Mouse (Mus musculus): ENCODE measurements around the gene Socs3. TPM values are rescaled to one million over a fixed set of nuclear protein-coding genes. Genes with fewer than 3 reads are reported as not detected.

Gene Socs3
- polyA plus RNA-seq, 1 experiment from 2014 or later: 6.7 TPM

DNA sequence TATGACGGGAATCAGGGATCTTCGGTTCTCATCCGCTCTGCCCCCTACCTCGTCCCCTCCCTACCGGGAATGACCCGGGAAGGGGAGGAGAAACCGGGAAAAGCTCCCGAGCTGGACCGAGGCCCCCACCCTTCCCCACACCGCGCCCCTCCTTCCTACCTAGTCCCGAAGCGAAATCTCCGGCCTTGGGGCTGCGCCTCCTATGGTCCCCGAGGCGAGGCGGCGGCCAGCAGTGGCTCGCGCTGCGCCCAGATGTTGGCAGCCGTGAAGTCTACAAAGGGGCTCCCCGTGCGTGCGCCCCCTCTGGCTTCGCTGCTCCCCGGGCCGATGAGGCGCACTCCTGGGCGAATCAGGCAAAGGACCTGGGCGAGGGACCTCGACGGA is 1.1 kb downstream of the Socs3 start:
- H3K36me3 ChIP-seq: no peaks in the 10 kb centered on the region
- peak overlapping the region; percentile 80 for H3K4me2 ChIP-seq
- H3K27me3 ChIP-seq (replicated peaks): peaks cover 13% of the 10 kb centered on the region
- peak overlapping the region; percentile 64 for H3K4me3 ChIP-seq (replicated peaks)
- H3K27ac ChIP-seq (replicated peaks): peak overlapping the region; percentile 89
- 0% methylated on average over 32 of the region's 34 CpGs for WGBS
- H3K9ac ChIP-seq (replicated peaks): peak overlapping the region; percentile 74
- H3K4me1 ChIP-seq: peaks cover 61% of the 10 kb centered on the region
- peak; percentile 37 for ATAC-seq (ENCODE audit: low FRiP score)
- no peaks in the 10 kb centered on the region for H3K9me3 ChIP-seq (replicated peaks)

- Histone ChIP-seq H3K4me1 (peaks cover 67% of the 10 kb centered on the region), H3K4me2 (peak overlapping the region; percentile 80), H3K4me3 (replicated peaks) (peak overlapping the region; percentile 64), H3K27ac (replicated peaks) (peak overlapping the region; percentile 89), H3K9me3 (replicated peaks) (no peaks in the 10 kb centered on the region), H3K36me3 (no peaks in the 10 kb centered on the region), H3K9ac (replicated peaks) (peak overlapping the region; percentile 74), H3K27me3 (replicated peaks) (peaks cover 13% of the 10 kb centered on the region)
- 0 out of 2 replicates have a peak, but pooled peaks have one; percentile 4 for ATAC-seq (ENCODE audit: low FRiP score)
- under 1% methylated on average over 59 of the region's 64 CpGs for WGBS
These were observed 1.7 kb downstream of the Socs3 start for GRCm38 (mm10) chr11:117968016-117968671.

DNA sequence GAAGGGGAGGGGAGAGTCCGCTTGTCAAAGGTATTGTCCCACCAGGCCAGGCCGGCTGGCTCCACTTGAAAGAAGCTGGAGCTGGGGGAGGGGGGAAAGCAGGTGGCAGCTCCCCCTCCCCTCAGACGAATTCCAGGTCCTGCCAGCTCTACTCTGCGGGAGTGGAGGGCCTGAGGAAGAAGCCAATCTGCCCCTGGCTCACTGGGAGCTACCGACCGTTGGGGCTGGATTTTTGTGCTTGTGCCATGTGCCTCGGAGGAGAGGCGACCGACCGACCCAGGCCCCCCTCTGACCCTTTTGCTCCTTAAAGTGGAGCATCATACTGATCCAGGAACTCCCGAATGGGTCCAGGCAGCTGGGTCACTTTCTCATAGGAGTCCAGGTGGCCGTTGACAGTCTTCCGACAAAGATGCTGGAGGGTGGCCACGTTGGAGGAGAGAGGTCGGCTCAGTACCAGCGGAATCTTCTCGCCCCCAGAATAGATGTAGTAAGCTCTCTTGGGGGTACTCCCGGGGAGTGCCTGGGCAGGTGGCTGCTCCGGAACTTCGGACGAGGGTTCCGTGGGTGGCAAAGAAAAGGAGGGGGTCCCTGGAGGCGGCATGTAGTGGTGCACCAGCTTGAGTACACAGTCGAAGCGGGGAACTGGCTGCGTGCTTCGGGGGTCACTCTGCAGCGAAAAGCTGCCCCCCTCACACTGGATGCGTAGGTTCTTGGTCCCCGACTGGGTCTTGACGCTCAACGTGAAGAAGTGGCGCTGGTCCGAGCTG is 2.4 kb downstream of the Socs3 start:
- H3K4me2 ChIP-seq: peak overlapping the region; percentile 80
- H3K36me3 ChIP-seq: no peaks in the 10 kb centered on the region
- peak overlapping the region; percentile 74 for H3K9ac ChIP-seq (replicated peaks)
- ATAC-seq (ENCODE audit: low FRiP score): no peak
- H3K4me1 ChIP-seq: peaks cover 74% of the 10 kb centered on the region
- no peaks in the 10 kb centered on the region for H3K9me3 ChIP-seq (replicated peaks)
- H3K27me3 ChIP-seq (replicated peaks): peaks cover 13% of the 10 kb centered on the region
- peak overlapping the region; percentile 64 for H3K4me3 ChIP-seq (replicated peaks)
- H3K27ac ChIP-seq (replicated peaks): no peak overlapping the region
- 6% methylated on average over 34 of the region's 34 CpGs for WGBS

DNA sequence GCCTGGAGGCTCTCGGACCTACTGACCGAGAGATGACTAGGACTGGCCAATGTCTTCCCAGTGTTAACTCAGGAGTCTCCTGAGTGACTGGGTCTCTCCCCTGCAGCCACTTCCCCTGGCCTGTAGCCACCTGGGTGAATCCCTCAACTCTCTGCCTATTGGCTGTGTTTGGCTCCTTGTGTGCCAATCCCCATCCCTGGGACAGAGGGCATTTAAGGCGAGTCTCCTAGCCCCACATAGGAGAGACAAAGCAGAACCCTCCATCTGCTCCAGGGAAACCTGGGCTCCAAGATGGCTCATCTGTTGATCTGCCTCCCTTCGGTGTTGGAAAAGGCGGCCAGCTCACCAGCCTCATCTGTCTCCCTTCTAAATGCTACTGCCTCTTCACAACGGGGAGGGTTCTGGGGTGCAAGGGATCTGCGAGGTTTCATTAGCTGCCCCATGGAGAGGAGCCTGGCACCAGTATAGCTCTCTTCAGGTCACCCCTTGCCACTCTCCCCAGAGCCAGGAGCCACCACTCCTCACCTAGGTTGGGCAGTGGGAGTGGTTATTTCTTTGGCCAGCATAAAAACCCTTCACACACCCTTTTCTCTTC is 3.2 kb downstream of the Socs3 start:
- Histone ChIP-seq H3K4me3 (replicated peaks) (peak overlapping the region; percentile 64), H3K9me3 (replicated peaks) (no peaks in the 10 kb centered on the region), H3K4me2 (peak overlapping the region; percentile 80), H3K4me1 (peaks cover 81% of the 10 kb centered on the region), H3K27me3 (replicated peaks) (peaks cover 13% of the 10 kb centered on the region), H3K9ac (replicated peaks) (no peak overlapping the region), H3K27ac (replicated peaks) (no peak overlapping the region), H3K36me3 (no peaks in the 10 kb centered on the region)
- no peak for ATAC-seq (ENCODE audit: low FRiP score)
- WGBS: 48% methylated on average over 7 of the region's 7 CpGs

DNA sequence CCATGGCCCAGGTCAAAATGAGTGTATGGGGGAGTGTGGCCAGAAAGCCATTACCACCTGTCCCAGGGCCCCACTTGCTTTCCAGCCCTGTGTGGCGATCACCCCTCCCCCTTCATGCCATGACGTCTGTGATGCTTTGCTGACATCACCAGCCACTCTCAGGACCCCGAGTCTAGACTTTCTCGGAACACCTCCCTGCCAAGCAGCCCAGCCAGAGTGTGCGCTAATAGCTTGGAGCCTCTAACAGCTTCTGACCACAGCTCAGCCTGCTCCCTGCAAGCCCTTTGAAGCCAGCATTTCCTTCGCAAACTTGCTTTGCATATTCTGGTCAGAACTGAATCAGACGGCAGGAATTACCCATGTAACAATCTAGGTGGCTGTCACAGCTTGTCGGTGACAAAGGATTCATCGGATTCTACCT is 4.3 kb downstream of the Socs3 start:
- Histone ChIP-seq H3K36me3 (no peaks in the 10 kb centered on the region), H3K4me1 (peaks cover 81% of the 10 kb centered on the region), H3K27me3 (replicated peaks) (peaks cover 13% of the 10 kb centered on the region), H3K4me2 (peak overlapping the region; percentile 0; the same call in 1 of the 2 replicates), H3K27ac (replicated peaks) (no peak overlapping the region), H3K4me3 (replicated peaks) (no peak overlapping the region), H3K9me3 (replicated peaks) (no peaks in the 10 kb centered on the region), H3K9ac (replicated peaks) (no peak overlapping the region)
- 23% methylated on average over 9 of the region's 9 CpGs for WGBS
- ATAC-seq (ENCODE audit: low FRiP score): no peak

DNA sequence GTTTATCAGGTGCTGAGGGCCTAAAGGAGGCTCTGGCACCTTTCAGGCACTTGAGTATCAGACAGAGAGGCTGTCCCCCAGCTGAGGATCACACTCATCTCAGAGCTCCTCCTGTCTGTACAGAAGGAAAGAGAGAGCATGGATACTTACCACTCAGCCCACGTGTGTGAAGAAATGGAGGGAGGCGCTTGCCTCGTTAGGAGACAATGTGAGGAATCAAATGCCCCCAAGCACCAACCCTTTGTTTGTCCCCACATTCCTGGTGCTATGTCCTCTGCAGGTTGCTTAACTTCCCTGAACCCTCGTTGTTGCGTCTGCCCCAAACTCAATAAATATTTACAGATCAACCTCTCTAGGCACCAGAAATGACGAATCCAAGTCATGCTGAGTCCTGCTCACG is 4.8 kb downstream of the Socs3 start:
- Histone ChIP-seq H3K9me3 (replicated peaks) (no peaks in the 10 kb centered on the region), H3K4me1 (peaks cover 77% of the 10 kb centered on the region), H3K36me3 (no peaks in the 10 kb centered on the region), H3K27ac (replicated peaks) (no peak overlapping the region), H3K4me2 (0 out of 2 replicates have a peak overlapping the region, but pooled peaks have one; percentile 0), H3K9ac (replicated peaks) (no peak overlapping the region), H3K4me3 (replicated peaks) (no peak overlapping the region), H3K27me3 (replicated peaks) (peaks cover 13% of the 10 kb centered on the region)
- WGBS: 28% methylated on average over 7 of the region's 7 CpGs
- no peak for ATAC-seq (ENCODE audit: low FRiP score)

GRCm38 (mm10) chr11:117964294-117964693 is 5.6 kb downstream of the Socs3 start:
- no peak for ATAC-seq (ENCODE audit: low FRiP score)
- Histone ChIP-seq H3K4me2 (peak overlapping the region; percentile 89), H3K4me3 (replicated peaks) (no peak overlapping the region), H3K36me3 (no peaks in the 10 kb centered on the region), H3K27ac (replicated peaks) (peak overlapping the region; percentile 70; the same call in 1 of the 2 replicates), H3K9me3 (replicated peaks) (no peaks in the 10 kb centered on the region), H3K27me3 (replicated peaks) (peaks cover 13% of the 10 kb centered on the region), H3K9ac (replicated peaks) (no peak overlapping the region), H3K4me1 (peaks cover 69% of the 10 kb centered on the region)
- 38% methylated on average over 1 of the region's 1 CpGs for WGBS

DNA sequence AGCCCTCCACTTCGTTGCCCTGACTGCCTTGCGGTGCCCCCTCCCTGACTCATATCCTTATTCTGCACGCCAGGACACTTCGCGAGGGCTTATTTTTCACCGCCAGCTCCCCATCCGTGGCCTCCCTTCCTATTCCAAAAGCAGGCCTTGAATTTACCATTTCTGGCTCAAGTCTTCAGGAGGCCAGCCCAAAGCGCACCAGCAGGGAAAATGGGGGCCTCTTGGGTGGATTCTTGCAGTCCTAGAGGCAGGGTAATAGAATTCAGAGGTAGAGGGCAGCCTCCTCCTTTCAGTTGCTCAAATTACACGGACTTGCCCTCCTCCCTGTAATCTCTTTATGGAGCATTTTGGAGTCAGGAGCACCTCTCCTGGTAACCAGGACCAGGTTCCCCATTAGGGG is 6.0 kb downstream of the Socs3 start:
- WGBS: 3% methylated on average over 9 of the region's 9 CpGs
- H3K9me3 ChIP-seq (replicated peaks): no peaks in the 10 kb centered on the region
- H3K9ac ChIP-seq (replicated peaks): peak overlapping the region; percentile 45
- peak overlapping the region; percentile 89 for H3K4me2 ChIP-seq
- peaks cover 13% of the 10 kb centered on the region for H3K27me3 ChIP-seq (replicated peaks)
- H3K4me3 ChIP-seq (replicated peaks): peak overlapping the region; percentile 42
- H3K4me1 ChIP-seq: peaks cover 68% of the 10 kb centered on the region
- H3K27ac ChIP-seq (replicated peaks): peak overlapping the region; percentile 70
- no peaks in the 10 kb centered on the region for H3K36me3 ChIP-seq
- ATAC-seq (ENCODE audit: low FRiP score): no peak; the same call in 1 of the 2 replicates

DNA sequence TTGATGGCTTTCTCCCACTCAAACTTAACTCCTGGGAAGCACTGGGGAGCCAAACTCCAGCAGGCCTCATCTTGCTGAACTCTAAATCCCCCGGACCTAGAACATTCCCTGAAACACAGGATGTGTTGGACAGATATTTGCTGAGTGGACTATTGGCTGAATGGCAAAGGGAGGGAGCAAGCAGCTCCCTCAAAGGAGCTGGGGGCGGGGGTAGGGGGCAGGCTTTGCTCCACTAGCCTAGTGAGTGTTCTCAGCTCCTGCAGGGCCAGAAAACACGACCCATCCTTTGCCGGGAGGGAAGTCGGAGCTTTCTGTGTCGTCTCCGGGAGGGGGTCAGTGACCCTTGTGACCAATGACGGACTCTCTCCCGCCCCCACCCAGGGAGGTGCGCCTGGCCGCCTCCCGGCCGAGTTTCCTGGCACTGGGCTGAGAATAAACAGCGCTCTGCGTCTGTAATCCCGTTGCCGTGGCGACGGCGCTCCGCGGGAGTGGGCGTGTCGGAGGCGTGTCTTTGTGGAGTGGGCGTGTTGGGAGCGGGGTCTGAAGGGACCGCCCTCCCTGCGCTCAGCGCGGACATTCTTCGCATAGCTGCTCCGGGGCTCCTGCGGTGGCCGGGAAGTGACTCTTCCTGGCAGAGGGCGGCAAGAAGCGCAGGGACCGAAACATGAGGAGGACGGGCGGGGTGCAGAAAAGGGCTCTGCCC is 6.6 kb downstream of the Socs3 start:
- peak overlapping the region; percentile 70 for H3K27ac ChIP-seq (replicated peaks)
- peaks cover 13% of the 10 kb centered on the region for H3K27me3 ChIP-seq (replicated peaks)
- ATAC-seq (ENCODE audit: low FRiP score): peak; percentile 88
- H3K9ac ChIP-seq (replicated peaks): peak overlapping the region; percentile 45
- peak overlapping the region; percentile 89 for H3K4me2 ChIP-seq
- no peaks in the 10 kb centered on the region for H3K36me3 ChIP-seq
- H3K4me1 ChIP-seq: peaks cover 66% of the 10 kb centered on the region
- H3K4me3 ChIP-seq (replicated peaks): peak overlapping the region; percentile 42
- no peaks in the 10 kb centered on the region for H3K9me3 ChIP-seq (replicated peaks)
- WGBS: under 1% methylated on average over 40 of the region's 40 CpGs

GRCm38 (mm10) chr11:117962228-117963067 is 7.4 kb downstream of the Socs3 start:
- 49% methylated on average over 10 of the region's 10 CpGs for WGBS
- H3K4me1 ChIP-seq: peaks cover 61% of the 10 kb centered on the region

More at GRCm38 (mm10) chr11:117962228-117963067, 7.4 kb downstream of the Socs3 start:
- Histone ChIP-seq H3K4me3 (replicated peaks) (no peak overlapping the region), H3K36me3 (no peaks in the 10 kb centered on the region), H3K9ac (replicated peaks) (no peak overlapping the region; the same call in 1 of the 2 replicates), H3K4me2 (peak overlapping the region; percentile 89), H3K27me3 (replicated peaks) (peaks cover 13% of the 10 kb centered on the region), H3K27ac (replicated peaks) (peak overlapping the region; percentile 70), H3K9me3 (replicated peaks) (no peaks in the 10 kb centered on the region)
- no peak for ATAC-seq (ENCODE audit: low FRiP score)

All from neural tube, embryonic 15.5 days (tissue).